Mouse (Mus musculus) stomach, postnatal 0 days (tissue): ENCODE measurements around the gene Trim60.

Experiments used
- CTCF ChIP-seq: IDR thresholded peaks from 2 replicates; pipeline ENCODE4 v1.5.1; 2016; ENCODE audit warnings: antibody characterized with exemption, low read depth, mild to moderate bottlenecking, moderate library complexity
- EP300 ChIP-seq: optimal IDR thresholded peaks from 2 replicates; pipeline ENCODE3; 2016; ENCODE audit warnings: antibody characterized with exemption

- TF ChIP-seq EP300 (no peak), CTCF (no peak)
Observed at GRCm38 (mm10) chr8:65018423-65018822, at the start of gene Trim60, which contains the start of gene Trim61.
